Mouse (Mus musculus) spleen, adult 2 months (tissue): ENCODE results near the gene AU022252.

Experiments
- CTCF ChIP-seq: fragments of 200-500 bp; IDR thresholded peaks from 2 replicates; pipeline ENCODE4 v1.5.1; 2011; ENCODE audit warnings: mild to moderate bottlenecking, inconsistent platforms; ENCODE audit not compliant: insufficient read depth, insufficient read length, insufficient replicate concordance; ENCODE audit errors: extremely low read depth
- POLR2A ChIP-seq: fragments of 200-500 bp; IDR thresholded peaks from 2 replicates; pipeline ENCODE4 v1.6.1; 2011; ENCODE audit warnings: low read depth, low read length, inconsistent platforms

GRCm38 (mm10) chr4:119252025-119252808 lies 19.7 kb upstream of the AU022252 start:
- no peak for TF ChIP-seq CTCF
- TF ChIP-seq POLR2A, result no peak
